Mouse (Mus musculus): ENCODE data around the gene Pxdc1. TPM values are rescaled to one million over a fixed set of nuclear protein-coding genes. Genes with fewer than 3 reads are reported as not detected.

The Pxdc1 gene
- total RNA-seq (2021) = 10 to 100 TPM; 11.5 to 12.9 TPM

GRCm38 (mm10) chr13:34653391-34653790 is at the start of gene Pxdc1:
Gene Pxdc1, minus strand, starts transcription at chr13:34653486.
- intact Hi-C loops (cut with DNase I) = loop anchor here (5.0 kb wide), 1 partner anchor 54 kb away; no protein-coding TSS in a partner anchor
- no peak for DNase-seq (ENCODE audit: low spot score)

- DNase-seq (ENCODE audit: low spot score) = no peak
- intact Hi-C loops (cut with DNase I) = no loop called here
Measured at GRCm38 (mm10) chr13:34700630-34701029, 47.3 kb upstream of the Pxdc1 start.

GRCm38 (mm10) chr13:34700091-34700490 is 46.8 kb upstream of the Pxdc1 start:
- intact Hi-C loops (cut with DNase I) = no loop called here
- DNase-seq (ENCODE audit: low spot score) = no peak

GRCm38 (mm10) chr13:34696734-34697332 is 43.5 kb upstream of the Pxdc1 start:
- intact Hi-C loops (cut with DNase I) = loop anchor here (5.0 kb wide), 1 partner anchor 35 kb away; no protein-coding TSS in a partner anchor
- no peak for DNase-seq (ENCODE audit: low spot score)

GRCm38 (mm10) chr13:34693111-34693510 is 39.8 kb upstream of the Pxdc1 start:
- intact Hi-C loops (cut with DNase I) = no loop called here
- DNase-seq (ENCODE audit: low spot score) = no peak

GRCm38 (mm10) chr13:34691049-34691448 is 37.8 kb upstream of the Pxdc1 start:
- DNase-seq (ENCODE audit: low spot score) = no peak
- intact Hi-C loops (cut with DNase I) = no loop called here

- no peak for DNase-seq (ENCODE audit: low spot score)
- intact Hi-C loops (cut with DNase I) = no loop called here
Measured at GRCm38 (mm10) chr13:34685008-34685765, 31.9 kb upstream of the Pxdc1 start.

- no peak for DNase-seq (ENCODE audit: low spot score)
- intact Hi-C loops (cut with DNase I) = loop anchor here (2.0 kb wide), 1 partner anchor 33 kb away; no protein-coding TSS in a partner anchor
Measured at GRCm38 (mm10) chr13:34683762-34684488, 30.6 kb upstream of the Pxdc1 start.

GRCm38 (mm10) chr13:34683270-34683669 is 30.0 kb upstream of the Pxdc1 start:
- intact Hi-C loops (cut with DNase I) = loop anchor here (2.0 kb wide), 1 partner anchor 32 kb away; no protein-coding TSS in a partner anchor
- no peak for DNase-seq (ENCODE audit: low spot score)

GRCm38 (mm10) chr13:34676507-34676906 is 23.2 kb upstream of the Pxdc1 start:
- intact Hi-C loops (cut with DNase I) = no loop called here
- DNase-seq (ENCODE audit: low spot score) = no peak

- intact Hi-C loops (cut with DNase I) = no loop called here
- DNase-seq (ENCODE audit: low spot score) = no peak
Measured at GRCm38 (mm10) chr13:34675847-34676383, 22.6 kb upstream of the Pxdc1 start.

GRCm38 (mm10) chr13:34673354-34673753 is 20.1 kb upstream of the Pxdc1 start:
- no peak for DNase-seq (ENCODE audit: low spot score)
- intact Hi-C loops (cut with DNase I) = no loop called here

- no peak for DNase-seq (ENCODE audit: low spot score)
- intact Hi-C loops (cut with DNase I) = no loop called here
Measured at GRCm38 (mm10) chr13:34669919-34670865, 16.9 kb upstream of the Pxdc1 start.

- intact Hi-C loops (cut with DNase I) = no loop called here
- no peak for DNase-seq (ENCODE audit: low spot score)
Measured at GRCm38 (mm10) chr13:34667197-34667596, 13.9 kb upstream of the Pxdc1 start.

- intact Hi-C loops (cut with DNase I) = no loop called here
- DNase-seq (ENCODE audit: low spot score) = no peak
Measured at GRCm38 (mm10) chr13:34665074-34665473, 11.8 kb upstream of the Pxdc1 start.

- no peak for DNase-seq (ENCODE audit: low spot score)
- intact Hi-C loops (cut with DNase I) = loop anchor here (5.0 kb wide), 1 partner anchor 34 kb away; no protein-coding TSS in a partner anchor
Measured at GRCm38 (mm10) chr13:34663762-34664161, 10.5 kb upstream of the Pxdc1 start.

- intact Hi-C loops (cut with DNase I) = no loop called here
- no peak for DNase-seq (ENCODE audit: low spot score)
Measured at GRCm38 (mm10) chr13:34659507-34659906, 6.2 kb upstream of the Pxdc1 start.

GRCm38 (mm10) chr13:34656351-34656750 is 3.1 kb upstream of the Pxdc1 start:
- intact Hi-C loops (cut with DNase I) = no loop called here

More at GRCm38 (mm10) chr13:34656351-34656750, 3.1 kb upstream of the Pxdc1 start:
- no peak for DNase-seq (ENCODE audit: low spot score)

Data from heart, postnatal 25 days (tissue).